Mouse (Mus musculus) spleen, adult 2 months (tissue): ENCODE measurements around the gene Fam129b.

Experiments
- CTCF ChIP-seq: fragments of 200-500 bp; IDR thresholded peaks from 2 replicates; pipeline ENCODE4 v1.5.1; 2011; ENCODE audit warnings: mild to moderate bottlenecking, inconsistent platforms; ENCODE audit not compliant: insufficient read depth, insufficient read length, insufficient replicate concordance; ENCODE audit errors: extremely low read depth
- POLR2A ChIP-seq: fragments of 200-500 bp; IDR thresholded peaks from 2 replicates; pipeline ENCODE4 v1.6.1; 2011; ENCODE audit warnings: low read depth, low read length, inconsistent platforms

DNA sequence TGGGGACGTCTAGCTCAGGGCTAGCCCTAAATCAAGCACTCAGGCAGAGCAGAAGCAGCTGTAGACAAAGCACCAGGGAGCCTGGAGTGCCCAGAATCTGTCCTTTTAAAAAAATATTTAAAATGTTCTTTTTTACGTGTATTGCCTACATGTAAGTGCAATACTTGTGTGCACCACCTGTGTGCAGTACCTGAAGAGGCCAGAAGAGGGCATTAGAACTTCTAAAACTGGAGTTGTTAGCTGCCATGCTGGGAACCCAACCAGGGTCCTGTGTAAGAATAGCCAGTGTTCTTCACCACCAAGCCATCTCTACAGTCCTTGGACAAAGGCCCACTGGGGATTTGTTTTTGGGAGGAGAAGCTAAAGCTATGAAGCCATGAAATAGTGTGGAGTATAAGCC is 78.7 kb downstream of the Fam129b start:
- TF ChIP-seq CTCF (no peak), POLR2A (no peak)
